8 mouse cellular contexts compared by ENCODE assay signal in the genomic region with DNA sequence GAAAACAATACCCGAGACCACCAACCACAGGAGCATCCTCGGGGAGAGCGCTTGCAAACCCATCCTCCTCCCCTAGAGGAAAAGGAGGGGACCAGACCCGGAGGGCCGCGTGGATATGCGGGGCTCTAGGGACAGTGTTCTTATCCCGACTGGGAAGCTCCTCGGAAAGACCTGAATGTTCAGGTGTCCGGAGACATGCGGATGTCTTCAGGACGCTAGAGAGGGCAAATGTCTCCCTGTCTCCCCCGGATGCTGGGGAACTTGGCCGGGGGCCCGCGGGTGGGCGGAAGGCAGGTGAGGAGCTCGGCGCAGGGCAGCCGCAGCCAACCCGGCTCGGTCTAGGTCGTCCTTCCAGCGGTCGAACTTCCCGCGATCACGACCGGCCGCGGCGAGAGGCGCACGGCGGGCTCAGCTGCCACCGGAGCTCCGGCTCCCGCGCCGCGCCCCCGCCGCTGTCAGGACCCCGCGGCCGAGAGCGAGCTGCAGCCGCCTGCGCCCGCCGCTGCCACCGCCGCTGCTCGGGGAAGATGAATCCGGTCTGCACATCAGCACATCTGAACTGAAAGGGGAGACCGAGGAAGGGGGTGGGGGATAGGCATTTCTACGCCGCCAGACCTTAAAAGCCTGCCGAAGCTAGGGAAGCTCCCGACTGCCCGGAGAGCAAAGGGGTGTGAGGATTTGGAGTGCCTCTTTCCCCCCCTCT. TPM values are rescaled to one million over a fixed set of nuclear protein-coding genes. Genes with fewer than 3 reads are reported as not detected.
DNase-seq lines count a peak whose midpoint lies in the region; ATAC-seq and TF ChIP-seq lines count a peak whose summit lies in the region.

No protein-coding gene starts in this region.

- WGBS in liver, embryonic 14.5 days (ENCODE audit: insufficient replicate concordance), result under 1% methylated on average over 58 of the region's 61 CpGs
- under 1% methylated on average over 48 of the region's 61 CpGs for WGBS in neural tube, embryonic 13.5 days

- H3K36me3 ChIP-seq in liver, embryonic 14.5 days (replicated peaks; ENCODE audit: control insufficient read depth, insufficient read depth, low read depth), result no peaks in the 10 kb centered on the region
- H3K36me3 ChIP-seq in neural tube, embryonic 13.5 days, result no peaks in the 10 kb centered on the region

- H3K27ac ChIP-seq in liver, embryonic 14.5 days, result no peak overlapping the region
- peak overlapping the region; percentile 15 for H3K27ac ChIP-seq in neural tube, embryonic 13.5 days (replicated peaks)

- no peaks in the 10 kb centered on the region for H3K9me3 ChIP-seq in liver, embryonic 14.5 days (ENCODE audit: control insufficient read depth, low read length)
- H3K9me3 ChIP-seq in neural tube, embryonic 13.5 days, result no peaks in the 10 kb centered on the region

- ATAC-seq in granulocyte monocyte progenitor cell, adult 5-6 weeks (replicated peaks; ENCODE audit: poor library complexity, severe bottlenecking), result peak; percentile 64
- no peak for ATAC-seq in liver, embryonic 14.5 days (ENCODE audit: insufficient read depth)
- ATAC-seq in neural tube, embryonic 13.5 days (ENCODE audit: low read depth), result peak; percentile 76

- H3K4me1 ChIP-seq in liver, embryonic 14.5 days (replicated peaks; ENCODE audit: control insufficient read depth in 2 of 2, insufficient read depth in 2 of 2, low read length in 1 of 2), result no peaks in the 10 kb centered on the region
- peaks cover 19% of the 10 kb centered on the region for H3K4me1 ChIP-seq in neural tube, embryonic 13.5 days (replicated peaks)

- TF ChIP-seq EP300 in liver, embryonic 14.5 days (IDR thresholded peaks at IDR 0.05; ENCODE audit: low read depth), result no peak

- peak; percentile 1 to 2 for DNase-seq in thymus, postnatal 36 days
- DNase-seq in thymus, postnatal 10 days (ENCODE audit: low spot score in 2 of 2), result no peak
- peak; percentile 53 for DNase-seq in embryo, embryonic 9.5 days (ENCODE audit: extremely low spot score)
- DNase-seq in kidney, adult 18-20 months, result peak; percentile 43
- DNase-seq in liver, embryonic 14.5 days (ENCODE audit: low read depth in 3 of 3, low spot score in 3 of 3), result no peak
- no peak for DNase-seq in spleen, postnatal 14 days (ENCODE audit: low spot score in 2 of 2)

- H3K4me2 ChIP-seq in liver, embryonic 14.5 days (ENCODE audit: low read depth), result peak overlapping the region; percentile 61
- H3K4me2 ChIP-seq in neural tube, embryonic 13.5 days, result peak overlapping the region; percentile 98

- peaks cover 32% of the 10 kb centered on the region for H3K27me3 ChIP-seq in liver, embryonic 14.5 days (ENCODE audit: control insufficient read depth, insufficient read depth, low read length)
- H3K27me3 ChIP-seq in neural tube, embryonic 13.5 days, result peaks cover 31% of the 10 kb centered on the region

- H3K9ac ChIP-seq in liver, embryonic 14.5 days (replicated peaks), result no peak overlapping the region
- H3K9ac ChIP-seq in neural tube, embryonic 13.5 days, result peak overlapping the region; percentile 82

- peak overlapping the region; percentile 30 to 34; a peak in 3 of 4 replicates for H3K4me3 ChIP-seq in liver, embryonic 14.5 days (ENCODE audit: insufficient read depth in 1 of 2, low read depth in 2 of 2, low read length in 2 of 2)
- peak overlapping the region; percentile 76 for H3K4me3 ChIP-seq in neural tube, embryonic 13.5 days

- TF ChIP-seq CTCF in liver, embryonic 14.5 days (IDR thresholded peaks at IDR 0.05; ENCODE audit: low read depth), result no peak

RNA-seq across cellular contexts. Expression of gene Tll1, which starts 0.6 kb away (rescaled TPM):
- not detected in 2 replicates for total RNA-seq in granulocyte monocyte progenitor cell, adult 5-6 weeks (2014; fragmentation: Nextera tagmentation)
- not detected in 2 replicates for total RNA-seq in granulocyte monocyte progenitor cell, adult 5-6 weeks (2017)
- polyA plus RNA-seq in liver, embryonic 14.5 days (2012; rRNA removed), result 0.01 and 0.02 TPM in 2 replicates
- polyA plus RNA-seq in liver, embryonic 14.5 days (2014; fragmentation: Nextera tagmentation; extraction: Ambion mirVana), result not detected in 2 replicates
- 2.2 TPM in 2 replicates for polyA plus RNA-seq in neural tube, embryonic 13.5 days (2015; fragmentation: Nextera tagmentation; extraction: Ambion mirVana)

Comparison
In these comparisons a context has a peak if more than half of its experiments do, and no peak if none do; other contexts are left out.
1. DNase-seq: peak in thymus, postnatal 36 days (2 of 2), embryo, embryonic 9.5 days (single experiment) and kidney, adult 18-20 months (single experiment); none in thymus, postnatal 10 days (0 of 2), liver, embryonic 14.5 days (0 of 3) and spleen, postnatal 14 days (0 of 2).